Mouse (Mus musculus): ENCODE results near the gene Kalrn.

The Kalrn gene

GRCm38 (mm10) chr16:34035780-34036179 lies 537.6 kb downstream of the Kalrn start:
- DNase-seq (ENCODE audit: low spot score) = no peak

GRCm38 (mm10) chr16:34034267-34034666 lies 539.1 kb downstream of the Kalrn start:
- no peak for DNase-seq (ENCODE audit: low spot score)

GRCm38 (mm10) chr16:34032011-34032645 lies 541.2 kb downstream of the Kalrn start:
- no peak for DNase-seq (ENCODE audit: low spot score)

GRCm38 (mm10) chr16:34031565-34031964 lies 541.8 kb downstream of the Kalrn start:
- DNase-seq (ENCODE audit: low spot score) = no peak

GRCm38 (mm10) chr16:34030379-34030778 lies 543.0 kb downstream of the Kalrn start:
- DNase-seq (ENCODE audit: low spot score) = no peak

GRCm38 (mm10) chr16:34029790-34030189 lies 543.5 kb downstream of the Kalrn start:
- DNase-seq (ENCODE audit: low spot score) = no peak

- no peak for DNase-seq (ENCODE audit: low spot score)
Observed at GRCm38 (mm10) chr16:34017241-34017640, 556.1 kb downstream of the Kalrn start.

- no peak for DNase-seq (ENCODE audit: low spot score)
Observed at GRCm38 (mm10) chr16:34011991-34012845, 561.1 kb downstream of the Kalrn start.

GRCm38 (mm10) chr16:34009567-34009966 lies 563.8 kb downstream of the Kalrn start:
- DNase-seq (ENCODE audit: low spot score) = no peak

GRCm38 (mm10) chr16:34005986-34006385 lies 567.3 kb downstream of the Kalrn start:
- no peak for DNase-seq (ENCODE audit: low spot score)

GRCm38 (mm10) chr16:34004128-34004578 lies 569.2 kb downstream of the Kalrn start:
- no peak for DNase-seq (ENCODE audit: low spot score)

GRCm38 (mm10) chr16:34003566-34004127 lies 569.7 kb downstream of the Kalrn start:
- no peak for DNase-seq (ENCODE audit: low spot score)

- no peak for DNase-seq (ENCODE audit: low spot score)
Observed at GRCm38 (mm10) chr16:34000715-34001114, 572.6 kb downstream of the Kalrn start.

- no peak for DNase-seq (ENCODE audit: low spot score)
Observed at GRCm38 (mm10) chr16:33999388-33999787, 573.9 kb downstream of the Kalrn start.

- DNase-seq (ENCODE audit: low spot score) = no peak
Observed at GRCm38 (mm10) chr16:33998011-33998410, 575.3 kb downstream of the Kalrn start.

- DNase-seq (ENCODE audit: low spot score) = no peak
Observed at GRCm38 (mm10) chr16:33996030-33996429, 577.3 kb downstream of the Kalrn start.

- DNase-seq (ENCODE audit: low spot score) = no peak
Observed at GRCm38 (mm10) chr16:33995496-33995895, 577.8 kb downstream of the Kalrn start.

GRCm38 (mm10) chr16:33994321-33994720 lies 579.0 kb downstream of the Kalrn start:
- DNase-seq (ENCODE audit: low spot score) = no peak

- no peak for DNase-seq (ENCODE audit: low spot score)
Observed at GRCm38 (mm10) chr16:33990712-33991111, 582.6 kb downstream of the Kalrn start.

GRCm38 (mm10) chr16:33989106-33989505 lies 584.2 kb downstream of the Kalrn start:
- DNase-seq (ENCODE audit: low spot score) = no peak

GRCm38 (mm10) chr16:33988358-33989012 lies 584.8 kb downstream of the Kalrn start:
- DNase-seq (ENCODE audit: low spot score) = no peak

GRCm38 (mm10) chr16:33986993-33987392 lies 586.3 kb downstream of the Kalrn start:
- peak; percentile 74 for DNase-seq (ENCODE audit: low spot score)
